Mouse (Mus musculus) spleen, postnatal 36 days (tissue): ENCODE data around the gene Ccnjl.

Experiments used
- DNase-seq, 2 experiments: peaks; one replicate each; pipeline ENCODE4 v3.0.0; 2022; ENCODE audit warnings: low spot score in 2 of 2, mixed read lengths in 1 of 2

Gene Ccnjl

GRCm38 (mm10) chr11:43568263-43568662 lies 39.7 kb downstream of the Ccnjl start:
- no peak for DNase-seq

GRCm38 (mm10) chr11:43569188-43569587 lies 40.6 kb downstream of the Ccnjl start:
- DNase-seq = no peak

GRCm38 (mm10) chr11:43569595-43569994 lies 41.0 kb downstream of the Ccnjl start:
- DNase-seq = peak in 1 of 2 experiments; percentile 32

GRCm38 (mm10) chr11:43575061-43575375 lies 46.4 kb downstream of the Ccnjl start:
- DNase-seq = no peak

GRCm38 (mm10) chr11:43575376-43576151 lies 47.0 kb downstream of the Ccnjl start:
- DNase-seq = no peak

- no peak for DNase-seq
These were observed 49.3 kb downstream of the Ccnjl start for GRCm38 (mm10) chr11:43577713-43578478.

GRCm38 (mm10) chr11:43585211-43586005 lies 56.8 kb downstream of the Ccnjl start:
- DNase-seq = no peak

GRCm38 (mm10) chr11:43586324-43587090 lies 57.9 kb downstream of the Ccnjl start, which contains the start of gene 4933415A04Rik:
4933415A04Rik (plus strand) TSS chr11:43587040.
- DNase-seq = peak; percentile 17 to 25

GRCm38 (mm10) chr11:43589530-43590072 lies 61.0 kb downstream of the Ccnjl start:
- DNase-seq = no peak

GRCm38 (mm10) chr11:43601440-43601839 lies 72.9 kb downstream of the Ccnjl start, which contains the start of gene Fabp6:
Fabp6 (minus strand) TSS chr11:43601540.
- no peak for DNase-seq

GRCm38 (mm10) chr11:43604207-43604606 lies 75.6 kb downstream of the Ccnjl start:
- no peak for DNase-seq

GRCm38 (mm10) chr11:43604891-43605290 lies 76.3 kb downstream of the Ccnjl start:
- DNase-seq = no peak

- DNase-seq = no peak
These were observed 77.3 kb downstream of the Ccnjl start for GRCm38 (mm10) chr11:43605859-43606258.

GRCm38 (mm10) chr11:43608440-43608839 lies 79.9 kb downstream of the Ccnjl start:
- no peak for DNase-seq

GRCm38 (mm10) chr11:43610006-43610661 lies 81.5 kb downstream of the Ccnjl start:
- DNase-seq = no peak

GRCm38 (mm10) chr11:43610662-43611033 lies 82.1 kb downstream of the Ccnjl start:
- no peak for DNase-seq

GRCm38 (mm10) chr11:43612834-43613488 lies 84.4 kb downstream of the Ccnjl start:
- DNase-seq = peak; percentile 27 to 37

- DNase-seq = no peak
These were observed 89.3 kb downstream of the Ccnjl start for GRCm38 (mm10) chr11:43617924-43618323.

- DNase-seq = no peak
These were observed 89.8 kb downstream of the Ccnjl start for GRCm38 (mm10) chr11:43618403-43618802.

- no peak for DNase-seq
These were observed 93.2 kb downstream of the Ccnjl start for GRCm38 (mm10) chr11:43621769-43622168.
